Mouse (Mus musculus): ENCODE measurements around the gene Brwd3.

- no peak for TF ChIP-seq REST (IDR thresholded peaks at IDR 0.05; ENCODE audit: insufficient read depth, insufficient read length)
- no peak for TF ChIP-seq USF1 (IDR thresholded peaks at IDR 0.05; ENCODE audit: low read depth)
- no peak for TF ChIP-seq POLR2A (IDR thresholded peaks at IDR 0.05; ENCODE audit: insufficient read length, low read depth)
- TF ChIP-seq MYOG (IDR thresholded peaks at IDR 0.05; ENCODE audit: control insufficient read depth in 1 of 3, insufficient read depth in 1 of 3, insufficient read length in 2 of 3, low read depth in 2 of 3), result no peak
- no peak for TF ChIP-seq TCF3 (IDR thresholded peaks at IDR 0.05; ENCODE audit: insufficient read length, low read depth)
These were observed 6.1 kb downstream of the Brwd3 start for GRCm38 (mm10) chrX:108828111-108828510.
